13 mouse cellular contexts compared by ENCODE assay signal in the genomic region with DNA sequence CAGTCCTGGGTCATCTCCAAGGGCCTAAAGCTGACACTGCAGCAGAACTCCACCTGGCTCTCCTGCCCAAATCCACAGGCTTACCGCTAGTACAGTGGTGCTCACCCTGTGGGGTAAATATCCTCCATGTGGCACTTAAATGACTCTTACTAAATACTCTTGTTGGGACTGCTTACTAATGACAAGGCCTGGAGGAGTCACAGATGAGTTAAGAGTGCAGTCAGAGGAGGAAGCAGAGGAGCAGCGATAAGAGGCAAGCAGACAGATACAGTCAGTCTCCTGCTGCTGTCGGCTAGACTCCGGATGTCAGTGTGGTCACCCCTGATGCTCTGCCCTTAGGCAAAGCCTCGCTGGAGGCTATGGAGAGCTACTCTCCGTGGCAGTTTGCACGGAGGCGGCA. TPM values are rescaled to one million over a fixed set of nuclear protein-coding genes. Genes with fewer than 3 reads are reported as not detected.
A peak's percentile ranks its signal among the peaks of the same experiment; 100 is the strongest.
DNase-seq lines count a peak whose midpoint lies in the region; ATAC-seq lines count a peak whose summit lies in the region.
"Had no signal": no experiment of that assay in that cellular context is flagged by ENCODE, and none has a peak within 500 bp of the region (broad histone marks: within the 10 kb centered on the region; RNA-seq: fewer than 3 reads in every experiment).

No protein-coding gene starts in this region.

- no peak for DNase-seq in heart, postnatal 36 days
- DNase-seq in lung, postnatal 36 days, result no peak
- no peak for DNase-seq in thymus, postnatal 4 days
- DNase-seq: adrenal gland, postnatal 14 days; cerebellum, postnatal 25 days; right cerebral cortex, postnatal 14 days; thymus, adult 18-20 months had no signal

- no peak overlapping the region for H3K4me3 ChIP-seq in heart, embryonic 14.5 days (ENCODE audit: control insufficient read depth in 1 of 2, insufficient read depth in 1 of 2, low read depth in 1 of 2, low read length in 2 of 2)
- H3K4me3 ChIP-seq in lung, embryonic 16.5 days (ENCODE audit: low read length), result no peak overlapping the region
- no peak overlapping the region for H3K4me3 ChIP-seq in liver, embryonic 12.5 days
- no peak overlapping the region for H3K4me3 ChIP-seq in hindbrain, embryonic 16.5 days (ENCODE audit: low read length)
- H3K4me3 ChIP-seq: intestine, embryonic 15.5 days had no signal

- intact Hi-C loops in heart, postnatal 36 days (cut with DNase I), result loop anchor here (10.0 kb wide), 1 partner anchor 192 kb away; no protein-coding TSS in a partner anchor

- H3K27me3 ChIP-seq in heart, embryonic 14.5 days (ENCODE audit: control insufficient read depth, insufficient read depth, low read length), result no peaks in the 10 kb centered on the region
- H3K27me3 ChIP-seq in lung, embryonic 16.5 days (ENCODE audit: control insufficient read depth, insufficient read depth, low read depth, low read length), result no peaks in the 10 kb centered on the region
- H3K27me3 ChIP-seq in liver, embryonic 12.5 days (replicated peaks), result peaks cover 5% of the 10 kb centered on the region; the same call in 1 of the 2 replicates
- H3K27me3 ChIP-seq in hindbrain, embryonic 16.5 days (replicated peaks; ENCODE audit: control insufficient read depth, insufficient read depth, low read length), result no peaks in the 10 kb centered on the region

- no peak overlapping the region for H3K4me2 ChIP-seq in heart, embryonic 14.5 days (ENCODE audit: low read length)
- no peak overlapping the region for H3K4me2 ChIP-seq in lung, embryonic 16.5 days (ENCODE audit: low read depth, low read length)
- no peak overlapping the region for H3K4me2 ChIP-seq in liver, embryonic 12.5 days
- H3K4me2 ChIP-seq in hindbrain, embryonic 16.5 days (ENCODE audit: low read length), result no peak overlapping the region
- H3K4me2 ChIP-seq: intestine, embryonic 15.5 days had no signal

- peak overlapping the region in 1 of 2 experiments; percentile 3; a peak in 1 of 4 replicates for H3K27ac ChIP-seq in heart, embryonic 14.5 days (replicated peaks in 1 of 2; ENCODE audit: control insufficient read depth in 1 of 2, insufficient read depth in 1 of 2, low read depth in 2 of 2, low read length in 2 of 2)
- H3K27ac ChIP-seq in lung, embryonic 16.5 days (ENCODE audit: low read length), result no peak overlapping the region
- peak overlapping the region; percentile 11; the same call in 1 of the 2 replicates for H3K27ac ChIP-seq in liver, embryonic 12.5 days
- H3K27ac ChIP-seq in hindbrain, embryonic 16.5 days (ENCODE audit: low read depth, low read length), result no peak overlapping the region
- H3K27ac ChIP-seq: intestine, embryonic 15.5 days had no signal

- WGBS in heart, embryonic 14.5 days, result 13% methylated on average over 8 of the region's 8 CpGs
- WGBS in lung, embryonic 16.5 days, result 68% methylated on average over 8 of the region's 8 CpGs
- 22% methylated on average over 8 of the region's 8 CpGs for WGBS in liver, embryonic 12.5 days (ENCODE audit: insufficient replicate concordance)
- 64% methylated on average over 8 of the region's 8 CpGs for WGBS in hindbrain, embryonic 16.5 days

- H3K4me1 ChIP-seq in heart, embryonic 14.5 days (ENCODE audit: control insufficient read depth in 2 of 2, insufficient read depth in 2 of 2, low read length in 2 of 2), result peaks cover 22 to 33% of the 10 kb centered on the region in 2 experiments
- peaks cover 5% of the 10 kb centered on the region; the same call in 1 of the 2 replicates for H3K4me1 ChIP-seq in lung, embryonic 16.5 days (replicated peaks; ENCODE audit: control insufficient read depth, insufficient read depth, low read length)
- peaks cover 28% of the 10 kb centered on the region for H3K4me1 ChIP-seq in liver, embryonic 12.5 days
- H3K4me1 ChIP-seq in hindbrain, embryonic 16.5 days (ENCODE audit: control insufficient read depth, insufficient read depth, low read depth, low read length), result no peaks in the 10 kb centered on the region

- no peak overlapping the region for H3K9ac ChIP-seq in heart, embryonic 14.5 days (ENCODE audit: low read length)
- H3K9ac ChIP-seq in lung, embryonic 16.5 days (ENCODE audit: low read length), result no peak overlapping the region
- no peak overlapping the region for H3K9ac ChIP-seq in liver, embryonic 12.5 days
- H3K9ac ChIP-seq in hindbrain, embryonic 16.5 days (ENCODE audit: low read depth, low read length), result no peak overlapping the region
- H3K9ac ChIP-seq: intestine, embryonic 15.5 days had no signal

- peaks cover 30% of the 10 kb centered on the region for H3K36me3 ChIP-seq in heart, embryonic 14.5 days (ENCODE audit: control insufficient read depth, insufficient read depth, low read length)
- peaks cover 4% of the 10 kb centered on the region for H3K36me3 ChIP-seq in lung, embryonic 16.5 days (ENCODE audit: control insufficient read depth, insufficient read depth, low read length)
- peaks cover 14% of the 10 kb centered on the region for H3K36me3 ChIP-seq in liver, embryonic 12.5 days
- H3K36me3 ChIP-seq in hindbrain, embryonic 16.5 days (ENCODE audit: control insufficient read depth, insufficient read depth, low read length), result peaks cover 3% of the 10 kb centered on the region; the same call in 1 of the 2 replicates
- H3K36me3 ChIP-seq: intestine, embryonic 15.5 days had no signal

- H3K9me3 ChIP-seq in heart, embryonic 14.5 days (ENCODE audit: control insufficient read depth, low read length), result no peaks in the 10 kb centered on the region
- no peaks in the 10 kb centered on the region for H3K9me3 ChIP-seq in lung, embryonic 16.5 days (ENCODE audit: control insufficient read depth, low read length)
- H3K9me3 ChIP-seq in liver, embryonic 12.5 days (replicated peaks), result no peaks in the 10 kb centered on the region
- no peaks in the 10 kb centered on the region for H3K9me3 ChIP-seq in hindbrain, embryonic 16.5 days (ENCODE audit: control insufficient read depth, low read length)
- H3K9me3 ChIP-seq: intestine, embryonic 15.5 days had no signal

- ATAC-seq in heart, embryonic 14.5 days (ENCODE audit: insufficient number of reproducible peaks, insufficient read depth, low FRiP score, low read depth), result peak; percentile 48; the same call in 1 of the 2 replicates
- ATAC-seq in lung, embryonic 16.5 days (ENCODE audit: low read depth), result 0 out of 2 replicates have a peak, but pooled peaks have one; percentile 15
- ATAC-seq in liver, embryonic 12.5 days, result peak; percentile 68
- ATAC-seq in monocyte, adult 5-6 weeks (replicated peaks; ENCODE audit: insufficient number of reproducible peaks, low FRiP score, low TSS enrichment, poor library complexity, severe bottlenecking), result 0 out of 2 replicates have a peak, but pooled peaks have one; percentile 25
- no peak for ATAC-seq in hindbrain, embryonic 16.5 days
- ATAC-seq: intestine, embryonic 15.5 days had no signal

RNA-seq across cellular contexts. Expression of a gene that starts 46.1 kb away (rescaled TPM):
- 141 and 143 TPM in 2 replicates for polyA plus RNA-seq in heart, embryonic 14.5 days (2014; fragmentation: Nextera tagmentation; extraction: Ambion mirVana)
- total RNA-seq in heart, postnatal 36 days (2021), result 10 to 100 TPM; 90.7 to 91.9 TPM
- 105 and 115 TPM in 2 replicates for polyA plus RNA-seq in lung, embryonic 16.5 days (2015; fragmentation: Nextera tagmentation; extraction: Ambion mirVana)
- 91.0 and 95.6 TPM in 2 replicates for polyA plus RNA-seq in liver, embryonic 12.5 days (2016; fragmentation: Nextera tagmentation; extraction: Ambion mirVana)
- total RNA-seq in monocyte, adult 5-6 weeks (2017), result 99.0 to 134 TPM (median 123 TPM) in 3 replicates
- 70.7 and 71.5 TPM in 2 replicates for polyA plus RNA-seq in hindbrain, embryonic 16.5 days (2015; fragmentation: Nextera tagmentation; extraction: Ambion mirVana)
